Mouse (Mus musculus): ENCODE results near the gene Cd6. TPM values are rescaled to one million over a fixed set of nuclear protein-coding genes. Genes with fewer than 3 reads are reported as not detected.

The Cd6 gene
- 5.6 and 7.3 TPM in 2 replicates for polyA plus RNA-seq (2012; rRNA removed)

- no peak for DNase-seq (ENCODE audit: low read depth, low spot score)
- WGBS = 87% methylated on average over 16 of the region's 16 CpGs
Measured at GRCm38 (mm10) chr19:10829436-10830175, at the start of gene Cd6. Cd6 (minus strand) TSS chr19:10830058.

- 77% methylated on average over 7 of the region's 7 CpGs for WGBS
- no peak for DNase-seq (ENCODE audit: low read depth, low spot score)
Measured at GRCm38 (mm10) chr19:10878201-10878837, 48.5 kb upstream of the Cd6 start.

- WGBS = 78% methylated on average over 14 of the region's 14 CpGs
- no peak for DNase-seq (ENCODE audit: low read depth, low spot score)
Measured at GRCm38 (mm10) chr19:10871328-10871961, 41.6 kb upstream of the Cd6 start.

GRCm38 (mm10) chr19:10870676-10871075, 40.8 kb upstream of the Cd6 start:
- WGBS = 92% methylated on average over 3 of the region's 3 CpGs
- DNase-seq (ENCODE audit: low read depth, low spot score) = no peak

- 3% methylated on average over 8 of the region's 8 CpGs for WGBS
Measured at GRCm38 (mm10) chr19:10869886-10870527, 40.1 kb upstream of the Cd6 start, which contains the start of gene Tmem132a. Tmem132a (minus strand) TSS chr19:10869940.

GRCm38 (mm10) chr19:10869241-10869885, 39.5 kb upstream of the Cd6 start:
- DNase-seq (ENCODE audit: low read depth, low spot score) = no peak
- under 1% methylated on average over 41 of the region's 43 CpGs for WGBS

More at GRCm38 (mm10) chr19:10869886-10870527, 40.1 kb upstream of the Cd6 start, which contains the start of gene Tmem132a:
- DNase-seq (ENCODE audit: low read depth, low spot score) = no peak

GRCm38 (mm10) chr19:10868623-10869141, 38.8 kb upstream of the Cd6 start:
- no peak for DNase-seq (ENCODE audit: low read depth, low spot score)
- WGBS = 3% methylated on average over 17 of the region's 17 CpGs

- no peak for DNase-seq (ENCODE audit: low read depth, low spot score)
- WGBS = 44% methylated on average over 5 of the region's 5 CpGs
Measured at GRCm38 (mm10) chr19:10867946-10868622, 38.2 kb upstream of the Cd6 start.

GRCm38 (mm10) chr19:10866351-10866750, 36.5 kb upstream of the Cd6 start:
- DNase-seq (ENCODE audit: low read depth, low spot score) = no peak
- WGBS = 87% methylated on average over 13 of the region's 13 CpGs

- DNase-seq (ENCODE audit: low read depth, low spot score) = no peak
- 68% methylated on average over 22 of the region's 22 CpGs for WGBS
Measured at GRCm38 (mm10) chr19:10860072-10860497, 30.2 kb upstream of the Cd6 start.

- WGBS = 45% methylated on average over 2 of the region's 2 CpGs
- no peak for DNase-seq (ENCODE audit: low read depth, low spot score)
Measured at GRCm38 (mm10) chr19:10856520-10856919, 26.7 kb upstream of the Cd6 start.

GRCm38 (mm10) chr19:10855422-10855821, 25.6 kb upstream of the Cd6 start:
- WGBS = 63% methylated on average over 3 of the region's 3 CpGs
- DNase-seq (ENCODE audit: low read depth, low spot score) = no peak

- DNase-seq (ENCODE audit: low read depth, low spot score) = no peak
- 55% methylated on average over 3 of the region's 3 CpGs for WGBS
Measured at GRCm38 (mm10) chr19:10847311-10848087, 17.6 kb upstream of the Cd6 start.

- WGBS = 78% methylated on average over 7 of the region's 7 CpGs
- no peak for DNase-seq (ENCODE audit: low read depth, low spot score)
Measured at GRCm38 (mm10) chr19:10846150-10846549, 16.3 kb upstream of the Cd6 start.

GRCm38 (mm10) chr19:10845454-10845853, 15.6 kb upstream of the Cd6 start:
- 68% methylated on average over 3 of the region's 3 CpGs for WGBS
- no peak for DNase-seq (ENCODE audit: low read depth, low spot score)

GRCm38 (mm10) chr19:10844206-10844605, 14.3 kb upstream of the Cd6 start:
- 83% methylated on average over 5 of the region's 5 CpGs for WGBS

GRCm38 (mm10) chr19:10842914-10843313, 13.1 kb upstream of the Cd6 start:
- WGBS = 51% methylated on average over 24 of the region's 24 CpGs

More at GRCm38 (mm10) chr19:10844206-10844605, 14.3 kb upstream of the Cd6 start:
- no peak for DNase-seq (ENCODE audit: low read depth, low spot score)

More at GRCm38 (mm10) chr19:10842914-10843313, 13.1 kb upstream of the Cd6 start:
- DNase-seq (ENCODE audit: low read depth, low spot score) = no peak
